Mouse (Mus musculus) bone marrow, adult 2 months (tissue): Measurements from ENCODE around the gene Mettl16.
A peak's percentile ranks its signal among the peaks of the same experiment; 100 is the strongest.

Experiments used
- CTCF ChIP-seq: fragments of 200-500 bp; IDR thresholded peaks from 2 replicates; pipeline ENCODE4 v1.5.1; 2011; ENCODE audit warnings: low read length, control low read depth; ENCODE audit not compliant: control insufficient read depth, insufficient read depth
- POLR2A ChIP-seq: fragments of 200-500 bp; IDR thresholded peaks from 2 replicates; pipeline ENCODE4 v1.6.1; 2011; ENCODE audit warnings: low read depth, mild to moderate bottlenecking, control low read depth, low read length, borderline replicate concordance; ENCODE audit not compliant: control insufficient read depth

GRCm38 (mm10) chr11:74830256-74831161, 59.9 kb downstream of the Mettl16 start, which contains the start of gene Mnt:
- TF ChIP-seq CTCF: no peak
- peak; percentile 62; the same call in 1 of the 2 replicates for TF ChIP-seq POLR2A
